Mouse (Mus musculus): ENCODE data around the gene Mab21l3. TPM values are rescaled to one million over a fixed set of nuclear protein-coding genes. Genes with fewer than 3 reads are reported as not detected.

Mab21l3 gene
- polyA plus RNA-seq, 1 experiment from 2014 or later, result 0.12 TPM

GRCm38 (mm10) chr3:101800596-101801018 is 48.2 kb downstream of the Mab21l3 start:
- no peak overlapping the region for H3K4me3 ChIP-seq (replicated peaks; ENCODE audit: low read length)
- H3K36me3 ChIP-seq (replicated peaks; ENCODE audit: control insufficient read depth, insufficient read depth), result no peaks in the 10 kb centered on the region
- no peak overlapping the region for H3K4me2 ChIP-seq (replicated peaks)
- peaks cover 29% of the 10 kb centered on the region; the same call in 1 of the 2 replicates for H3K4me1 ChIP-seq (replicated peaks; ENCODE audit: control insufficient read depth, insufficient read depth, low read length)
- no peak for DNase-seq (ENCODE audit: low spot score)
- WGBS, result 87% methylated on average over 11 of the region's 11 CpGs
- H3K27ac ChIP-seq, result no peak overlapping the region
- no peaks in the 10 kb centered on the region for H3K9me3 ChIP-seq (ENCODE audit: control insufficient read depth, low read length)
- no peak for ATAC-seq (ENCODE audit: low FRiP score)
- no peak overlapping the region for H3K9ac ChIP-seq
- H3K27me3 ChIP-seq (ENCODE audit: control insufficient read depth, insufficient read depth, low read length), result 0 out of 2 replicates have a peak, but pooled peaks cover 3% of the 10 kb centered on the region

- WGBS, result 75% methylated on average over 14 of the region's 14 CpGs
- H3K4me1 ChIP-seq (replicated peaks; ENCODE audit: control insufficient read depth, insufficient read depth, low read length), result peaks cover 30% of the 10 kb centered on the region; the same call in 1 of the 2 replicates
- no peaks in the 10 kb centered on the region for H3K9me3 ChIP-seq (ENCODE audit: control insufficient read depth, low read length)
- H3K4me2 ChIP-seq (replicated peaks), result no peak overlapping the region
- H3K4me3 ChIP-seq (replicated peaks; ENCODE audit: low read length), result no peak overlapping the region
- DNase-seq (ENCODE audit: low spot score) (no peak), ATAC-seq (ENCODE audit: low FRiP score) (no peak)
- no peak overlapping the region for H3K9ac ChIP-seq
- H3K27ac ChIP-seq, result no peak overlapping the region
- 0 out of 2 replicates have a peak, but pooled peaks cover 3% of the 10 kb centered on the region for H3K27me3 ChIP-seq (ENCODE audit: control insufficient read depth, insufficient read depth, low read length)
- no peaks in the 10 kb centered on the region for H3K36me3 ChIP-seq (replicated peaks; ENCODE audit: control insufficient read depth, insufficient read depth)
Measured at GRCm38 (mm10) chr3:101799852-101800595, 48.7 kb downstream of the Mab21l3 start.

DNA sequence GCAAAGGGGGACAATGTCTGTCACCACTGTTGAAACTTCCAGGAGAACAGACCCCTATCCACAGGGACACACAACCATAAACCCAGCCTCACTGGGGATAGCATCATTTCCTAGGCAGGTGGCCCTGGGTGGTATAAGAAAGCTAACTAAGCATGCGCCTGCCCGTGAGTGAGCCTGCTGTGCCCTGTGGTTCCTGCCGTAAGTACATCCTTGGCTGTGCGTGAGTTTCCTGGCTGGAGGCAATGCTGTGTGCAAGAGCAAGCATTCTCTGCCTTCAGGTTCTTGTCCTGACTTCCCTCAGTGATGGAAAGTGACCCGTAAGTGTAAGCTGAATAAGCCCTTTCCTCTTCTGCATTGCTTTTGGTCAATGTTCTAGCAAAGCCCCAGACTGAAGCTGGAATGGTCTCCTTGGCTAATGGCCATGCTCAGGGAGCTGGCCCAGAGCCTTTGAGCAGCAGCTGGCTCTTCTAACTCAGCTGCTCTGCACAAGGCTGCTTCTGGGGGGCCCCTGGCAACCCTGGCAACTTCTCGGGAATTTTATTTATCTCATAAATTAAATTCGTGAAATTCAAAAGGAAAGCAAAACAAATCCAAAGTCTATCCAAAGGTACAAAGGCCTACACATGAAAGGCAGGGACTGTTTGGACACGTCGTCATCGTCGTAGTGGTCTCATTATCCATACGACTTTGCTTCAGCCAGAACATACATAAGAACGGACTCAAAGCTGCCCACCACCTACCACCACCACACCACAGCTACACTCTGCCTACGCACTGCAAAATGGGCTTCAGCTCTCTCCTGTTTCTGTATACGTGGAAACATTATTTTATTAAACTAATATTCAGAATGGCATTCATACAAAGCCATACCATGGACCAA is 50.7 kb downstream of the Mab21l3 start:
- Histone ChIP-seq H3K36me3 (replicated peaks; ENCODE audit: control insufficient read depth, insufficient read depth) (no peaks in the 10 kb centered on the region), H3K9me3 (ENCODE audit: control insufficient read depth, low read length) (no peaks in the 10 kb centered on the region), H3K27me3 (ENCODE audit: control insufficient read depth, insufficient read depth, low read length) (0 out of 2 replicates have a peak, but pooled peaks cover 3% of the 10 kb centered on the region), H3K4me1 (replicated peaks; ENCODE audit: control insufficient read depth, insufficient read depth, low read length) (peaks cover 31% of the 10 kb centered on the region; the same call in 1 of the 2 replicates), H3K9ac (no peak overlapping the region), H3K4me2 (replicated peaks) (no peak overlapping the region), H3K27ac (peak overlapping the region; percentile 52), H3K4me3 (replicated peaks; ENCODE audit: low read length) (no peak overlapping the region)
- DNase-seq (ENCODE audit: low spot score) (peak; percentile 75), ATAC-seq (ENCODE audit: low FRiP score) (peak; percentile 68; the same call in 1 of the 2 replicates)
- 46% methylated on average over 15 of the region's 15 CpGs for WGBS

GRCm38 (mm10) chr3:101796212-101796611 is 52.5 kb downstream of the Mab21l3 start:
- H3K4me1 ChIP-seq (replicated peaks; ENCODE audit: control insufficient read depth, insufficient read depth, low read length), result peaks cover 31% of the 10 kb centered on the region; the same call in 1 of the 2 replicates
- whole genome bisulfite sequencing, result 27% methylated on average over 7 of the region's 7 CpGs
- no peaks in the 10 kb centered on the region for H3K36me3 ChIP-seq (replicated peaks; ENCODE audit: control insufficient read depth, insufficient read depth)
- H3K27me3 ChIP-seq (ENCODE audit: control insufficient read depth, insufficient read depth, low read length), result 0 out of 2 replicates have a peak, but pooled peaks cover 3% of the 10 kb centered on the region
- no peak overlapping the region for H3K27ac ChIP-seq
- H3K4me3 ChIP-seq (replicated peaks; ENCODE audit: low read length), result no peak overlapping the region
- no peak overlapping the region for H3K4me2 ChIP-seq (replicated peaks)
- no peak overlapping the region for H3K9ac ChIP-seq
- ATAC-seq (ENCODE audit: low FRiP score) (0 out of 2 replicates have a peak, but pooled peaks have one; percentile 26), DNase-seq (ENCODE audit: low spot score) (no peak)
- no peaks in the 10 kb centered on the region for H3K9me3 ChIP-seq (ENCODE audit: control insufficient read depth, low read length)

DNA sequence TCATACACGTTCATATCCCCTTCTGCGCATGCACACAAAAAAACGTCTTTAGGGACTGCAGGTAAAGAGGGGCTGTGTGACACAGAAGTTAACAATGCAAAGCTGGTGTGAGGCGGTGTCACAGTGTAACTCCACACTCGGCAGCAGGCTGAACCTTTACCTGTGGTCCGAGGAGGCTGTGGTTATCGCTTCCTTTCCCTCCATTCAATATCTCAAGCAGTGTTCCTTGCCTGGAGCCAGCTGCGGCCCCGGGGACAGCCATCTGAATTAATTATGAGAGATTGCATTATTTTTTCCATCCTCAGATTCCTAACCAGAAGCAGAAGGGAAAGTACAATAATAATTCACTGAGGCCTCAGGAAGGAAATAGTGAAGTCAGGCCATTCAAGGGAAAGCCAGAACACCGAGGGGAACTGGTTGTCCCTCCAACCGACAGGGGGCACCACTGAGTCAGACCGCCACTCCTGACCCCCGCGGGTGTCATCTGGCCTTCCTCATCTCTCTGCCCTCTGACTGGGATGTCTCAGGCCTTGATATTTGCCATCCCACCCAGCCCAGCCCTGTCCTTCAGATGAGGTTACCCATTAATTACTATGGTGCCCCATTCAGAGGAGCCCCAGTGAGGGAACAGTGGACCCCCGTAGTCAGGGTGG is 53.2 kb downstream of the Mab21l3 start:
- Histone ChIP-seq H3K4me2 (replicated peaks) (no peak overlapping the region), H3K9ac (no peak overlapping the region), H3K36me3 (replicated peaks; ENCODE audit: control insufficient read depth, insufficient read depth) (no peaks in the 10 kb centered on the region), H3K4me3 (replicated peaks; ENCODE audit: low read length) (no peak overlapping the region), H3K27me3 (ENCODE audit: control insufficient read depth, insufficient read depth, low read length) (0 out of 2 replicates have a peak, but pooled peaks cover 3% of the 10 kb centered on the region), H3K9me3 (ENCODE audit: control insufficient read depth, low read length) (no peaks in the 10 kb centered on the region), H3K4me1 (replicated peaks; ENCODE audit: control insufficient read depth, insufficient read depth, low read length) (peaks cover 31% of the 10 kb centered on the region; the same call in 1 of the 2 replicates), H3K27ac (no peak overlapping the region)
- 73% methylated on average over 15 of the region's 15 CpGs for WGBS
- ATAC-seq (ENCODE audit: low FRiP score) (no peak), DNase-seq (ENCODE audit: low spot score) (no peak)

DNA sequence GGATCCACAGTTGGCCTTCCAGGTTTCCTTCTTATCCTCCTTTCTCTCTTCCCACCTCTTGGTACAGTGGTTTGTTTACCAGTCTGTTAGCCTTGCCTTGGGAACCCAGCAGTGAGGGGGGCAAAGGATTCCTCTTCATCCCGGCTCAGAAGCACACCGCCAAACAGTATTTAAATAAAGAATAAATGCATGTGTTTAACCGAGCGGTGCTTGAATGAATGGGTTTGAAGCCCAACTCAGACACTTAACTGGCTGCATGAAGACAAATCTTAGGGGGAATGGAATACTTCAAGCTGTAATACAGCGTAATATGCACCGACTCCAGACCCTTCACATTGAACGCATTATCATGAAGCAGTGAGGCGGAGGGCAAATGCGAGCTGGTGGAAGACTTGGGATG is 54.1 kb downstream of the Mab21l3 start:
- H3K36me3 ChIP-seq (replicated peaks; ENCODE audit: control insufficient read depth, insufficient read depth), result no peaks in the 10 kb centered on the region
- H3K4me1 ChIP-seq (replicated peaks; ENCODE audit: control insufficient read depth, insufficient read depth, low read length), result peaks cover 31% of the 10 kb centered on the region; the same call in 1 of the 2 replicates
- 0 out of 2 replicates have a peak, but pooled peaks cover 3% of the 10 kb centered on the region for H3K27me3 ChIP-seq (ENCODE audit: control insufficient read depth, insufficient read depth, low read length)
- H3K27ac ChIP-seq, result no peak overlapping the region
- ATAC-seq (ENCODE audit: low FRiP score) (0 out of 2 replicates have a peak, but pooled peaks have one; percentile 18), DNase-seq (ENCODE audit: low spot score) (no peak)
- no peak overlapping the region for H3K9ac ChIP-seq
- no peak overlapping the region for H3K4me2 ChIP-seq (replicated peaks)
- WGBS, result 42% methylated on average over 9 of the region's 9 CpGs
- H3K4me3 ChIP-seq (replicated peaks; ENCODE audit: low read length), result no peak overlapping the region
- H3K9me3 ChIP-seq (ENCODE audit: control insufficient read depth, low read length), result no peaks in the 10 kb centered on the region

GRCm38 (mm10) chr3:101794026-101794425 is 54.7 kb downstream of the Mab21l3 start:
- WGBS, result 73% methylated on average over 5 of the region's 5 CpGs
- Histone ChIP-seq H3K4me1 (replicated peaks; ENCODE audit: control insufficient read depth, insufficient read depth, low read length) (peaks cover 30% of the 10 kb centered on the region; the same call in 1 of the 2 replicates), H3K4me3 (replicated peaks; ENCODE audit: low read length) (no peak overlapping the region), H3K9me3 (ENCODE audit: control insufficient read depth, low read length) (no peaks in the 10 kb centered on the region), H3K36me3 (replicated peaks; ENCODE audit: control insufficient read depth, insufficient read depth) (no peaks in the 10 kb centered on the region), H3K27me3 (ENCODE audit: control insufficient read depth, insufficient read depth, low read length) (0 out of 2 replicates have a peak, but pooled peaks cover 3% of the 10 kb centered on the region), H3K4me2 (replicated peaks) (no peak overlapping the region), H3K9ac (no peak overlapping the region), H3K27ac (no peak overlapping the region)
- DNase-seq (ENCODE audit: low spot score) (no peak), ATAC-seq (ENCODE audit: low FRiP score) (no peak)

DNA sequence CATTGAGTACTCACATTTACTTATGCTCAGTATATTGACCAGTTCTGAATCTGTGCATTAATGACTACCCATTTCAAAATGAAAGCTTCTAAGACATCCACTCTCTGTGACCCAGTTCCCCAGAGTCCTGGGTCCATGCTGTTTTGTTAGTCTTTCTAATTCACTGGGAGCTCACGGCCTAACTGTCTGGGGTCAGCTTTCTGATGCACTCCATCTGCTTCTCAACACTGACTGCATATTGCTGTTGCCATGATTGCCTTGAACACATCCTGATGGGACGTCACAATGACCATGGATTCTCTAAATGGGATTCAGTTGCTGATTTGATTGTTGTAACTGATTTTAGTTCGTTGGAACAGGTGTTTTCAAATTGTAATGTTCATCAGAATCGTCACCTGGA is 56.6 kb downstream of the Mab21l3 start:
- Histone ChIP-seq H3K27me3 (ENCODE audit: control insufficient read depth, insufficient read depth, low read length) (0 out of 2 replicates have a peak, but pooled peaks cover 3% of the 10 kb centered on the region), H3K4me3 (replicated peaks; ENCODE audit: low read length) (no peak overlapping the region), H3K9ac (no peak overlapping the region), H3K4me1 (replicated peaks; ENCODE audit: control insufficient read depth, insufficient read depth, low read length) (peaks cover 19% of the 10 kb centered on the region; the same call in 1 of the 2 replicates), H3K27ac (no peak overlapping the region), H3K9me3 (ENCODE audit: control insufficient read depth, low read length) (no peaks in the 10 kb centered on the region), H3K4me2 (replicated peaks) (no peak overlapping the region), H3K36me3 (replicated peaks; ENCODE audit: control insufficient read depth, insufficient read depth) (no peaks in the 10 kb centered on the region)
- ATAC-seq (ENCODE audit: low FRiP score) (no peak), DNase-seq (ENCODE audit: low spot score) (no peak)
- 80% methylated on average over 4 of the region's 4 CpGs for WGBS
